Mouse (Mus musculus) adrenal gland, postnatal 36 days (tissue): ENCODE measurements around the gene Apom. TPM values are rescaled to one million over a fixed set of nuclear protein-coding genes. Genes with fewer than 3 reads are reported as not detected.

Experiments used
- DNase-seq, 2 experiments: peaks; one replicate each; pipeline ENCODE4 v3.0.0; 2021; ENCODE audit warnings: mixed read lengths in 1 of 2
- long read RNA-seq, 2 experiments: library from polyadenylated mRNA; stranded (forward); transcript quantifications; one replicate each; pipeline ENCODE4 v2.0.0; 2021; ENCODE audit warnings: borderline sequencing depth in 2 of 2
- total RNA-seq, 2 experiments: library from RNA; stranded (reverse); gene quantifications; 2 replicates each; pipeline ENCODE4 v1.2.3; 2021

Gene Apom
- not detected for total RNA-seq
- long read RNA-seq, experiment 1: 0 reads
- long read RNA-seq, experiment 2, partial matches to known transcripts: 0 of 1 reads
- long read RNA-seq, experiment 2, other reads (novel, unspliced or antisense): 0 of 1 reads

DNA sequence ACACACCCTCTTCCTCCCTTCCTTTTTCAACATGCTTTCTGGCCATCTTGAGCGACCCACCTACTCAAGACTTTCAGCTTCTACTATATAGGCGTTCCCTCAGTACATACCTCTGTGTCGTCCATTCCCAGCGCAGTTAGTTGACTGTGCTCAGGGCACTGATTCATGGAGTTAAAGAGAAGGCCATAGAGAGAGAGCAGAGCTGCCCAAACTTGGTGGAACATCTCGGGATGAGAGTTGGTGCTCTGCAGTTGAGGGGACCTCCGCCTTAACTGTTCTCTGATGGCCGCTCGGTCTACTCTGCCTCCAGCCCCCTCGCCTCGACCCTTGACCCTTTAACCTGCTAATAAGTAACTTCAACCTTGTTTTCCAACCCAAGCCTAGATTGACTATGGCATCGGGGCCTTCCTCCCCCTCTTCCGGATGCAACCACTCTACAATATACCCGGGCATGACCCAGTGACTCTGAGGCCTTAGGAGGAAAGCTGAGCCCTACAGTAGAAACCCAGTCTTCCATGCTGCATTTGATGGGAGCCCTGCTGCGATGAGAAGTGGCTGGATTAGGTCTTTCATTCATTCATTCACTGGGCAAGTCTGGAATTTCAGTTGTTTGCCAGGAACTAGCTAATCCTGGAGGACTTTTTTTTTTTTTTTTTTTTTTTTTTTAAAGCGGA is at the start of gene Apom:
Gene Apom (minus strand): TSS at position 551 of the 674 bp plus-strand sequence.
- no peak for DNase-seq

DNA sequence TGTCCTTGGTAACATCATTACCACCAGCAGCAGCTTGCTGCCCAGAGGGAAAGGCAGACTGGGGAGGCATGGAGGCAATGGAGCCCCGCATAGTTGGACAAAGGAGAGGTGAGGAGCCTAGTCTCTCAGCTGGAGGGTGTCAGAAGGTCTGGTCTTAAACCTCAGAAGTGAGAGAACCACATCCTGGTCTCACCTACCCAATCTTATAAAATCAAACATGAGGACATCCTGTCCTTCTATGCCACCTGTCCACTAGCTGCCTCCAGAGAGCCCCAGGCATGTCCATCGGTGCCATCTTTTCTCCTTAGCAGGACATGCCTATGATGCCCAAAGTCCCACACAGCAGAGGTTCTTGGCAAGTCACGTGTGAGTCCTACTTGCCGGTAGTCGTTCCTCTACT is 48.2 kb upstream of the Apom start:
- DNase-seq: no peak

DNA sequence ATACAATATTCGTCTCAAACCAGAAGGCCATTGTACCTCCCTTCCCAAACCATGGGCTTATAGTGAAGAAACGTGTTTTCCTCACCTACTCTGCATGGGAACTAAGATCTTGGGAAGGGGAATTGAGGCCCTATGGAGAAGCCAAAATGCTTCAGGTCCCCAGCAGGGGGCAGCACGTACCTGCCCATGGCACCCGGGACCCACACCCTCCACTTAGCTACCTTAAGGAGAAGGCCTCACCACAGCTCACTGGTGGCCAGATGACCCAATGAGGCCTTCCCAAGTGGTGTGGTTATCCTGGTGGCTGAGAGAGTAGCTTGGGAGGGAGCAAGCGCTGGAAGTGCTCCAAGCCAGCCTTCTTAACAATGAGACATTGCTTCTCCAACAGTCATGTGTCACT is 46.7 kb upstream of the Apom start:
- peak; percentile 85 to 92 for DNase-seq

DNA sequence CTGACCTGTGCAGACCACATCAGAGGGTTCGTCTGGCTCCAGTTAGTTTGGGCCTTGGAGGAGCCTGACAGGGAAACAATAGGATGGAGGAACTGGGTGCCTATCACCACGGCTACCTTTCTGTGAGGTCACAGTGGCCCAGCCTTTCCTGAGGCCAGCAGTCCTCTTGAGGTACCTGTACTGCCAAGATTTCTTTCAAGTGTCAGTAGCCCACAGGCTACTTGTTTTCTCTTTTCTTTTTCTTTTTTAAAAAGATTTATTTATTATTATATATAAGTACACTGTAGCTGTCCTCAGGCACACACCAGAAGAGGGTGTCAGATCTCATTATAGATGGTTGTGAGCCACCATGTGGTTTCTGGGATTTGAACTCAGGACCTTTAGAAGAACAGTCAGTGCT is 44.1 kb upstream of the Apom start, which contains the start of gene Aif1:
Gene Aif1 (minus strand): TSS at position 101 of the 400 bp plus-strand sequence.
- no peak for DNase-seq

DNA sequence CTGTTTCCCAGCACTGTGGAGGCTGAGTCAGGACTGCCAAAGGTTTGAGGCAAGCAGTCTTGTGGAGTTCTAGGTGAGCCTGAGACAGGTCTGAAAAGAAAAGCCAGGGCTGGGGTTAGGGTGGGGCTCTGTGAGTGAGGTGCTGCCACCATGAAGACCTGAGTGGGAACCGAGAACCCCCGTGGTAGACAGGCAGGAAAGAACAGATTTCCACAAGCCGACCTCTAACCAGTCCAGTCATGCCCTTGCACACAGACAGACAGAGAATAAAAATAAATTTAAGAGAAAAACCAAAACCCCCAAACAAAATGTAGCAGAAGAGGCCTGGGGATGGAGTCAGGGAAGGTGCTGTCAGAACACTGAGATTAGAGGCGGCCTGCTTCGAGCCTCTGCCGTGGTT is 43.5 kb upstream of the Apom start:
- no peak for DNase-seq

DNA sequence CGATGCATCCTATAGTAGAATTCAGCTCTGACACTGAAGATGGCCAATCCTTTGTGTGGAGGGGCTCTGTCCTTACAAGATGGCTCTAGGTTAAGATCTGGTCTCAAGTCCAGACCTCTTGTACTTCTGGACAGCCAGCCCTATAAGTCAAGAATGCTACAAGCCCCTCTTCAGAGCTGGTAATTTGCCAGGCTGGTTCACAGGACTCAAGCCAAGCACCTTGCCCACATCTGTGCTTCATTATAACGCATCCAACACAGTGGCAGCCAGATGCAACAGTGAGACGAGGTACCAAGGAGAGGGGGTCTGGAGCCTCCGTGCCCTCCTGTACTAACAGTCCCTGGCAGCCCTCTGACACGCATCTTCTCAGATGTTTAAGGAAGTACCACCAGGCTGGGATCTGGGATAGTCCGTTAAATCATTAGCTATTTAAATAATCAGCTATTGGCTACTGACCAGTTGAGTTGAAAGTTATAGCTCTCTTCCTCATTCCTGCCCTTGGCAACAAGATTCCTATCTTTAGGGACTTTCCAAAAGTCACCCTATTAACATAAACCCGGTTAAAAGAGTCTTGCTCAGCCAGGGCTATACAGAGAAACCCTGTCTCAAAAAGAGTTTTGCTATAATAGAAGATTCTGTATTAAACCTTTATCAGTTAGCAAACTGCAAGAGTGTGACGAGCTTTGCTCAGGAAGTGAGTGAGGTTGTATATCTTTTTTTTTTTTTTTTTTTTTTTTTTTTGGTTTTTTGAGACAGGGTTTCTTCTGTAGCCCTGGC is 42.5 kb upstream of the Apom start:
- no peak for DNase-seq

DNA sequence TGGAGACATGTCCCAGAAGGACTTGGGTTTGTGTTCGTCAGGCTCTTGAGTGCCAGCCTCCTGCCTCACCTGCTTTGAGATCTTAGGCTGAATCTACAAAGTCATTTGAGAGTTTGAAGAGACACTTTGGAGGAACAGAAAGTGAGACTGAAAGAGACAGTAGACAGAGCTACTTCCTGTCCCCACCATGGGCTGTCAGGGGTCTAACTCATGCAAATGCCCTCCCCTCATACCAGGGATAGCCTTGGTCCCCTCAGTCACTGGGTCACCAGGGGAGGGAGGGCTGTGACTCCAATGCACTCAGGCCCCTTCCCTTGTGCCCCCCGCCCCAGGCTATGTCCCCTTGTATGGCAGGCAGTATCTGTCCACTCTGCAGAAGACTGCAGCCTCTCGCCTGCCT is 41.5 kb upstream of the Apom start:
- DNase-seq: no peak

DNA sequence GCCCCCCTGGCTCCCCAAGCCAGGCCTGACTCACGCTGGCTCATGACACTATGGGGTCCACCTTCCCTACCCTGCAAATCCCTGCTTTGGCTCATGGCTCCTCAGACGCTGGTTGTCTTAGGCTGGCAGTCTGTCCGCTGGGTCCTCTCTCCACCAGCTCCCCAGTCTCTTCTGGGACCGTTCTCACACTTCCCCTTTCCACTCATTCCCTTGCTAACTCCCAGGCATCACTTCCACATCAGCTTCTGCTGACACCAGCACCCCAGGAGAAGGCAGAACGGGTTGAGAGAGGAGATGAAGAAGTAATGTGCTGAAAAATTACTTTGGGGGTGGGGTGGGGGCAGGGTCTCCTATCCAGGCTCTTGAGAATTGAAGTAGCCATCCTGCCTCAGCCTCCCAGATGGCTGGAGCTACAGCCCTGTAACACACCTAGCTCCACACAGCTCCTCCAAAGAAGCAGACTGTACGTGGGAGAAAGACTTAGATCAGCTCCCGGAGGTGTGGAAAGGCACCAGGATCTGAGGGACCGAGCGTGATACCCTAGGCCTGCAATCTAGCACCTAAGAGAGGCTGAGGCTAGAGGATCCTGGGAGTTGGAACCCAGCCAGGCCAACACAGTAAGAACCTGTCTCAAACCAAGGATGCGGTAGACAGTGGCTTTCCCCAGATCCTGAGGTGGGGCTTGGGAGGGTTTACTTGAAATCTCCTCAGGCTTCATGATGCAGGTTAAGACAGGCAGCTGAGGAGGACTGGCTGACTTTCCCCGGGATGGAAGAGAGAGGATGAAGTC is 40.8 kb upstream of the Apom start:
- no peak for DNase-seq

DNA sequence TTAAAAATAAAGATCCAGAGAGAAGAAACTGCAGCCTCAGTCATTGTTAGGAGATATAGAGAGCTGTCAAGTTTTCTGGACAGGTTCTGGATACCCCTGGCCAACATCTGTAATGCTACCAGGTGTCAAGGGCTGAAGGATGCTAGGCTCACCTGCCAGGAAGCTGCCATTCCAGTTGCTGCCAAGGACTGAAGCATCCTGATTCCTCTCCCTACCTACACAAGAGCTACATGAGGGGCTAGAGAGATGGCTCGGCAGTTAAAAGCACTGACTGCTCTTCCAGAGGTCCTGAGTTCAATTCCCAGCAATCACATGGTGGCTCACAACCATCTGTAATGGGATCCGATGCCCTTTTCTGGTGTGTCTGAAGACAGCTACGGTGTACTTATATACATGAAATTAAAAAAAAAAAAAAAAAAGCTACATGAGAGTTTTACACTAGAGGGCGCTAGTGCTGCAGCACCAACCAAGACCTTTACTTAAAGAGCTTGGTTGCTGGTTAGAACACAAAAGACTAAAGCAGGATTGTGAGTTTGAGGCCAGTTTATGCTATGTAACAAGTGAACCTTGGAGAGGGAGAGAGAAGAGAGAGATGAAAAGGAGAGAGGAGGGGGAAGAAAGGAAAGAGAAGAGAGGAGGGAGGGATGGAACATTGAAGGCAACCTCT is 36.8 kb upstream of the Apom start:
- DNase-seq: no peak

DNA sequence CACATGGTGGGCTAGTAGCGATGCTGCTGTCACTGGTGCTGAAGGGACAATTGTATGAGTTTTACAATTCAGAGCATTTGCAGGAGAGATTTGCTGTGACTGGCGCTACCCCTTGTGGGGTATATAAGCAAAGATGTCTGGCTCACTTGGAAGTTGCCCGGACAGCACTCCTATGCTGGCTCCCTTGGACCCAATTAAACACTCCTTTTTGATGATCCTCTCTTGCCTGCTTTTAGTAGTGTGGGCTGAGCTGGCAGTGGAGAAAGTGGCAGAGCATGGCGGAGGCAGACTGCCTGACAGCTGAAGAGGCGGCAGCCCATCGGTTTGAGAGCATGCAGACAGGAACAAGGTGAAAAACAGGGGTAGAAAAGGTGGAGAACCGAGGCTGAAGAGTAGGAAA is 35.9 kb upstream of the Apom start:
- no peak for DNase-seq

DNA sequence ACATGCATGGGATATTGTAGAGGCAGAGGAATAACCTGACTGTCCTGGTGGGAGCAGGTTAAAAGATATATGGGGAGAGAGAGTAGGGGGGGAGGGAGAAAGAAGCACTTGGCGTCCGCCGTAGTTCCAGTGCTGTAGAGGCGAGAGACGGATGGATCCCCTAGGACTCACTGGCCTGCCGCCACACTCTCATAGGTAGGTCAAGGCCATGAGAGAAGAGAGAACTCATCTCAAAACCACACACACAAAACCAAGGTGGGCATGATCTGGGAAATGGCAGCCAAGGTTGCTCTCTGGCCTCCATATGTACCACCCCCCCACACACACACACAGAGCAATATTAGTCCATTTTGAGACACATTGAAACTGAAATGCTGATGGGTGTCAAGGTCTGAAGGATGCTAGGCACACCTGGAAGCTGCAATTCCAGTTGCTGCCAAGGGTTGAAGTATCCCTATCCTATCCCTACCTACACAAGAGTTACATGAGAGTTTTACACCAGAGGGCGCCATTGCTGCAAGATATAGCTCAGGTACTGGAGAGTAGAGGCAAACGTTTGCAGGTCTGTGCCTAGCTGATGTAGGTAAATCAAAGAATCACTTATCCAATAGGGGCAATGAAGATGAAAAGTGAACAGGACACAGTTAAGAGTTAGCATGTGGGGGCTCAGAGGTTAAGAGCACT is 34.6 kb upstream of the Apom start:
- peak; percentile 47 to 72 for DNase-seq

DNA sequence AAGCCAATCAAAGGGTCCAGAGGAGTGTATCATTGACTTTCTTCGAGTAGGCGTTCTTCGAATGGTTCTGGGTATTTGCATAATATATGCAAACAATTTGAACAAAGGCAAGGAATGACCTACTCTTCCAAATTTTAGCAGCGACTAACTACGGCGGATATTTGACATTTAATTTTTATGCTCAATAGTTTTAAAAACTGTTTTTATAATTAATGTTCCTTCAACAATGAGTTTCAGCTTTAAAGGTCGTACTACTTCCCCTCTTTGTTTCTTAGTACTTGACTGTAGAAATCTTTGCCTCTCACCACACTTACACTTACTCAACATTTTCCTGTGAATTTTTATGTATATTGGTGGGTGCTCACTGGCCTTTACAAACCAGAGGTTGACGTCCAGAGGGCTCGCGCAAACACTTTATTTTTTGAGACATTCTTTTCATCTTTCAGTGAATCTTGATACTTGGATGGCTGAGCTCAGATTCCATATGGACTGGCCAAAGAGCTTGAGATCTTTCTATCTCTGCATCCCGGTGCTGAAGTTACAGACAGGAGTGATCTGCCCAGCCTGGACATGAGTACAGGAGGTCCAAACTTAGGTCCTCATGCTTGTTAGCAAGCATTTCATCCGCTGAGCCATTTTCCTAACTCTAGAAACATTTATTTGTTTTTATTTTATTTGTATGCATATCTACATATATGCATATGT is 33.8 kb upstream of the Apom start:
- no peak for DNase-seq

DNA sequence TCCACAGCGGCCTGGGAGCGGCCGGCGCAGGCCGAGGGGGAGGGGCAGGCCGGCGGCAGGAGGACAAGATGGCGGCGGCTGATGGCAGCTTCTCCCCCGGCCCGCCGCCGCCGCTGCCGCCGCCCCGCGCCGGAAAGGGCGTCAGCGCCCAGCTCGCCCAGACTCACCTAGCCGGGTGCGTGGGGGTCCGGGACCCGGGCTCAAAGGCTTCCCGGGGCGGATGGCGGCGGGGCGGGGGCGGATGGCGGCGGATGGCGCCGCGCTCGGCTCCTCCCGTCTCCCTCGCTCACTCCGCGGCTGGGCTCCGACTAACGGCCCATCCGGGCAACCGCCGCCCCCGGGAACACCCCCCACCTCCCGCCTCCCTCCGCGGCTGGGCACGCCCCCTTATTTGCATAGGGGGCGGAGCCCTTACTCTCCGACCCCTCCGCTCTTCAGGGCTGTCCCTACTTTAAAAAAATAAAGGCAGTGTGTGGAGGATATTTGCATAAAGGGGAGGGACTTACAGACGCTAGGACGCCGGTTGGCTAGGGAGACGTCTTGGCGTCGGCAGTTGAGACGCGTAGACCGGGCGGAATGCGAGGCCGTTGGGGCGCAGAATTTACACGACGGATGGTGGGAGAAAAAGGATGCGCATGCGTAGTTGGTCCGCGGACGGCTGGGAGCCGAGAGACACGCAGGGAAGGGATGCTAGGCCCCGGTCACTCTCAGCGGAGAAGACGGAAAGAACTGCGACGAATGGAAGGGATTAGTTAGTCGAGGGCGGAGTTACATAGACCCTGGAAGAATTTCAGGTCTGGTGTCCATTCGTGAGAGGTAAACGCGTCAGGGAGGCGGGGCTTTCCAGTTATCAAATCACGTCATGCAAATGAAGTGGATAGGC is 33.0 kb upstream of the Apom start, which contains the start of gene Prrc2a:
Gene Prrc2a (minus strand): TSS at position 330 of the 883 bp plus-strand sequence.
- peak; percentile 96 to 98 for DNase-seq

DNA sequence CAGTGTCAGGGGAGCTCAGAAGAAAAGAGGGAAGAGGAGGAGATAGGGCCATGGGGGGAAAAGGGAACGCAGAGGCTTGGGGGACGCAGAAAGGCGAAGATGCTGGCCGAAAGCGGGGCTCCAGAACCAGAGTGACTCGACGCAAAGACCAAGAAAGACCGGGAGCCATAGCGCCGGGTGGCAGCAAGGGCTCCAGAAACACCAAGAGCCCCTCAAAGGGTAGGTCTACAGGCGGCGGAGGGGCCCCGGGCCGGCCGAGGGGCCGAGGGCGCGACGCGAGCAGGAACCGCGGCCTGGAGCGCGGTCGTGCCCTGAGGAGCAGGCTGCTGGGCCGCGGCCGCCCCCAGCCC is 32.3 kb upstream of the Apom start:
- DNase-seq: peak in 1 of 2 experiments; percentile 23

DNA sequence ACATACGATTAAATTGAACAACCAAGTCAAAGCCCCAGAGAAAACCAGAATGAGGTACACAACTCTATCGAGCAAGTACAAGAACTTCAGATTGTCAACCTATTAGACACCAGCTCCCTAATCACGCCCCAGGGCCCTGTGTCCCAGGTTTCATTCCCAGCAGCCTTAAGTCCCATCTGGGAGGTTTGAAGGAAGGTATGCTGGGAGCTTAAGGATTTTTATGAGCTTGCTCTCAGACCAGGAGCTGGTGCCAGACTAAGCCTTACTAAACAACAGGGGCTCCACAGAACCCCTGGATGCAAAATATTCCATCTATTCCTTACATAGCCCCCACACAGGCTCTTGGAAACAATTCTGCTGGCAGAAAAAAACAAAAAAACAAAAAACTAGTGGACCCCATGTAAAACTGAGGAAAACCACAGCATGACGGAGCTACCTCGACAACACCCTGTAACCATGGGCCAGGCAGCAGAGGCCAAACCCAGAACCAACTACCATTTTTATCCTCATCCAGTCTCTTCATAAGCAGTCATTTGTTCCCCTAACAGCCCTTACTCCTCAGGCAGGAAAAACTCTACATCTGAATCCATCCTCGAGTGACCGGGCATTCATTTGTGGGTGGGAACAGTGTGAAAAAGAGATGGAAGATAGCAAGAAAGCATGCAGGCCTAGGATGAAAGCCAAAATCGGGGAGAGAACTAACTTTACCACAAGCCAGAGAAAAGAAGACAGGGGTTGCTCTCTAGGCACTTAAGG is 31.7 kb upstream of the Apom start:
- DNase-seq: no peak

DNA sequence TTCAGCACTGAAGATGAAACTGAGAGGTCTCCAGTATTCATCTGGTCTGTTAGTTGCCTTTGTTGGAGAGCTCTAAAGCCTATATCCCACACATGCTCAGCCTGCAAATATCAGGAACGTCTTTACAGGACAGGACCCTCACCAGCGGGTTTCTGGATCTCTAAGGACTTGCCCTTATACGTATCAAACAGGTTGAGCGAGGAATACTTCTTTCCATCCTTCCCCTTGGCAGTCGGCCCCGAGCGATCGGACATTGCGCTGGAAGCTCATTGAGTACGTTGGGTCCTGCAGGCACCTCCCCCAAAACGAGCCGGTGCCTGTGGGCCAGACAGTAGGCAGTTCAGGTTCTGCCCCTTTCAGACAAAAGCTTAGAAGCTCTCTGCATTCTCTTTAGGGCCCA is 30.9 kb upstream of the Apom start:
- DNase-seq: peak; percentile 53 to 76

DNA sequence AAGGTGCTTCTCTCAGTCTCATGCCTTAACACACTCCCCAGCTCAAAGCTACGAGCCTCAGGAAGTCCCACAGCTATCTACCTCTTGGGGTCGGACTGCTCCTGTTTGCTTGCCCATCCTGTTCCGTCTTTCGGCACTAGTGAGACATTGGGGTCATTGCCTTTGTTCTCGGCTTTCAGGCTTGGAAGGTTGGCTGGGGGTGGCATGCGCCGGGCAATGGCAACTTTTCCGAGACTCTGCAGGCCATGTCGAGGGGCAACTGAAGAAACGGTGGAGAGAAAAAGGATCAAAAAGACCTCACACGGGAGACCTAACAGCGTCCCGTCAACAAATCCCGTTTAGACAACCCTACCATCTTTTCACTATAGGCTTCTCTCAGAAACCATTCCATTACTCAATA is 30.3 kb upstream of the Apom start:
- no peak for DNase-seq

DNA sequence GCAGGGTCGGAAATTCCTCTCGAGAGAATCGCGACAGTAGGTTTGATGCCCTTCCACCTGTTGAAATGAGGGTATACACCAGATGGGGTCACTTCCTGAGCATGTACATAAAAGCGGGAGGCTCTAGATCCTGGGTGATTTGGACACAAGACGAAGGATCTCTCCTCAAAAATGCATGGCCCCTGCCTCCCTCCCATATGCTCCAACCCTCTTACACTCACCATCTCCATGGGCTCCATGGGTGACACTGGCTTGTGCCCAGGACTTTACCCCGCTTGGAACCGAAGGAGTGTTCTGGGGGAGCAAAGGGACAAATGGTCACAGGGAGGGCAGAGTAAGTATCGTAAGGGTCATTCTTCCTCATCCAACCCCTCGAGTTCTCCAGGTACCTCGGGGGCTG is 29.6 kb upstream of the Apom start:
- DNase-seq: no peak

DNA sequence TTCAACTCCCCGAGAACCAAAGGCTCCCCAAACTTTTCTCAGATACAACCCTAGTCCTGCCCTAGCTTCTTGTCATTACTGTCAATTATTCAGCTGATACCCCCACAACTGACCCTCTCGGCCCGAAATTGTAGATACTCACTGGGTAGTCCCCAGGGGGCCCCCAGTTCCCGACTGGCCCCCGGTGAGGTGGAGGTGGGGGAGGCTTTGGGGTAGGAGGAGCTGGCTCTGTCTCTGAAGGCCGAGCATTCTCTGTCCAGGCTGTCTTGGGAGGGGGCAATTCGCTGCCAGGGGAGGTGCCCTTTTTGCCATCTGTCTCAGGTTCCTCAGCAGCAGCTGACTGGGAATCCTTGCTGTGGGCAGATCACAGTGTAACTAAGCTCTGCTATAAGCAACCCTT is 27.8 kb upstream of the Apom start:
- DNase-seq: no peak
